Mouse (Mus musculus) cortical plate, adult 2 months (tissue): ENCODE results near the gene Fam120b. TPM values are rescaled to one million over a fixed set of nuclear protein-coding genes. Genes with fewer than 3 reads are reported as not detected.
"Not testable (repeated sequence)": the region's sequence is repeated elsewhere in the genome, so short reads cannot be mapped to it uniquely, and the experiment has no call there.

ENCODE experiments used
- H3K27ac ChIP-seq: fragments of 200-500 bp; 2 replicates; pipeline ENCODE4 v1.5.1; 2012; ENCODE audit warnings: low read length, control low read depth, inconsistent platforms; ENCODE audit not compliant: insufficient read depth
- H3K4me1 ChIP-seq: fragments of 200-500 bp; 2 replicates; pipeline ENCODE4 v1.6.1; 2011; ENCODE audit warnings: low read length; ENCODE audit not compliant: control insufficient read depth, insufficient read depth
- H3K4me3 ChIP-seq: fragments of 200-500 bp; 2 replicates; pipeline ENCODE4 v1.5.1; 2011; ENCODE audit warnings: mild to moderate bottlenecking, low read length, control low read depth; ENCODE audit not compliant: insufficient read depth
- CTCF ChIP-seq: fragments of 200-500 bp; IDR thresholded peaks from 2 replicates; pipeline ENCODE4 v1.5.1; 2011; ENCODE audit warnings: mild to moderate bottlenecking, control low read depth, low read length; ENCODE audit not compliant: insufficient read depth; ENCODE audit errors: extremely low read depth
- POLR2A ChIP-seq: fragments of 200-500 bp; IDR thresholded peaks from 2 replicates; pipeline ENCODE4 v1.6.1; 2011; ENCODE audit warnings: mild to moderate bottlenecking, low read length, control low read depth; ENCODE audit not compliant: insufficient read depth; ENCODE audit errors: extremely low read depth
- polyA plus RNA-seq: library from polyadenylated mRNA; depleted of rRNA; stranded (reverse); fragments of >200 nt; gene quantifications from 2 replicates; pipeline ENCODE4 v1.2.3, GENCODE M21; 2012

Fam120b gene
- polyA plus RNA-seq, 1 experiment: 29.3 TPM

DNA sequence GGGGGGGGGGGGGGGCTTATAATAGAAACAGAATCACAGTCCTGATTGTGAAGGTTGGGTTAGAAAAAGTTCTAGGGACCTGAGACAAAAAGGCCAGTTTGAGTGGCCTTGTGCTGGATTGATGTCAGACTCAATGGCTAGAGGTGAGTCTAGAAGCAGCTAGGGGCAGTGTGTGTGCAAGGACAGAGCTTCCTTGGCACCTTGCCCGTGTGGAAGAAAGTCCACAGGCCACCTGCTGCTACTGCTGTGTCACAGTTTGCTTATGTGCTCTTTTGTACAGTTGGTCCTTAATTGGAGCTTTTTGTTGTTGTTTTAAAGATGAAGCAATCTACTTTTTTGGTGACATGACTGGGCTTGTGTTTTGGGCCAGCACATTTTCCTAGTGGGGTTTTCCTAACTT, 33.9 kb downstream of the Fam120b start:
- Histone ChIP-seq H3K27ac (no peak overlapping the region), H3K4me1 (no peaks in the 10 kb centered on the region), H3K4me3 (no peak overlapping the region)
- TF ChIP-seq POLR2A: no peak
- TF ChIP-seq CTCF: no peak

DNA sequence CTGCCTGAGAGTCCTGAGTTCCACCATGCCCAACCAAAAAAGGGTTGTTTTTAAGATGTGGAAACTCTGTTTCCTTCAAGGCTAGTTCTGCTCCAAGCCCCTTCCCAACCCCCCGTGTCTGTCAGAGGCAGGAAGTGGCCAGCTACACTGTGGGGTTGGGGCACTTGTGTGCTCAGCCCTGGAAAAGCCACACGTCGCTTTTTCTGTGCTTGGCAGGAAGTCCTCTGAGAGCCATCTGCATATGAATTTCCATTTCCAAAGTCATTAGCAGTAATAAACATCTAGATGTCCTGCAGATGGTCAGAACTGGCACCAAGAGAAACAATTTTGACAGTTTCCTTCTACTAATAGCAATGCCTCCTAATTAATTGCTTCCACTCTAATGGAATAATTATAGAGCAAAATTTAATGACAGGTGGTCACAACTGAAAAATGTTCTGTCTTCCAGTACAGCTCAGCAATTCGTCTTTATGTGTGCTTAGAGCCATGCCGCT, 35.1 kb downstream of the Fam120b start:
- Histone ChIP-seq H3K4me1 (no peaks in the 10 kb centered on the region), H3K27ac (no peak overlapping the region), H3K4me3 (no peak overlapping the region)
- TF ChIP-seq POLR2A: no peak
- TF ChIP-seq CTCF: no peak

GRCm38 (mm10) chr17:15431551-15431950, 35.5 kb downstream of the Fam120b start:
- no peaks in the 10 kb centered on the region for H3K4me1 ChIP-seq
- no peak overlapping the region for H3K27ac ChIP-seq
- no peak for TF ChIP-seq CTCF
- no peak for TF ChIP-seq POLR2A
- no peak overlapping the region for H3K4me3 ChIP-seq

- Histone ChIP-seq H3K4me3 (no peak overlapping the region), H3K4me1 (no peaks in the 10 kb centered on the region), H3K27ac (no peak overlapping the region)
- no peak for TF ChIP-seq POLR2A
Measured at GRCm38 (mm10) chr17:15432036-15432435, 36.0 kb downstream of the Fam120b start.

DNA sequence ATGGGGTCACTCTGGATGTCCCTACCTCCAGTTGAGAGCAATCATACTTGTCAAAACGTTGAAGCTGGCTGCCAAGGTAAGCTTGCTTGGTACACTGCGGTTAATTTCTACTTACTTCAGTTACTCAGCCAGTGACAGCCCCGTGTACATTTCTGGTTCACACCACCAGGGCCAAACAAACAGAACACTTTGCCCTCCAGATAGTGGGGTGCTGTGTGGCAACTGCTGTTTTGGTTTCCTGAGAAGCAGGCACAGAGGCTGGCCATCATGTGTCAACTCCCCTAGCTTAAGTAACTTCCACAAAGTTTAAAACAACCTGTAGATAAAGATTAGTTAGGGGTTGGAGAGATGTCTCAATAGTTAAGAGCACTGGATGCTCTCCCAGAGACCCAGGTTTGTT, 38.7 kb downstream of the Fam120b start:
- H3K4me1 ChIP-seq: no peaks in the 10 kb centered on the region
- H3K4me3 ChIP-seq: no peak overlapping the region
- TF ChIP-seq CTCF (no peak), POLR2A (no peak)
- H3K27ac ChIP-seq: no peak overlapping the region

GRCm38 (mm10) chr17:15440067-15440462, 44.1 kb downstream of the Fam120b start:
- Histone ChIP-seq H3K27ac (no peak overlapping the region), H3K4me3 (no peak overlapping the region), H3K4me1 (peaks cover 2% of the 10 kb centered on the region; the same call in 1 of the 2 replicates)
- no peak for TF ChIP-seq CTCF
- TF ChIP-seq POLR2A: no peak

GRCm38 (mm10) chr17:15440463-15441121, 44.6 kb downstream of the Fam120b start:
- Histone ChIP-seq H3K4me1 (peaks cover 2% of the 10 kb centered on the region; the same call in 1 of the 2 replicates), H3K4me3 (no peak overlapping the region), H3K27ac (no peak overlapping the region)
- TF ChIP-seq POLR2A (no peak), CTCF (no peak)

DNA sequence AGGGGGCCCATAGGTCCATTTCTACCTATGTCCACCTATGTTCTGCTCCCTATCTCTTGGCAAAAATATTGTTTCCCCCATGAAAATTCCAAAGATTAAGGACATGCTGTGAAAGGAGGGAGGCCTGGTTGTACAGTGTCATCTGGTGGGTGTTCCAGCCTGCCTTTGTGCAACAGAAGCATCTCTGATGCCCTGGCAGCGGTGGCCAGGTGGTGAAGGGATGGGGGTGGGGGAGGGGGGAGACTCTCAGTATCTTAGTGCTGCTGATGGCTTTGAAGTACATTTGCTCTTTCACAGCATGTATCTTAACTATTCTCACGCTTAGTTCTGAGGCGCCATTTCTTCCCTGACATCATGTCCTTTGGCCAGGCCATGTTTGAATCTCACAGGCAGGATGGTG, 49.4 kb downstream of the Fam120b start:
- TF ChIP-seq CTCF (no peak), POLR2A (no peak)
- Histone ChIP-seq H3K4me1 (peaks cover 1% of the 10 kb centered on the region; the same call in 1 of the 2 replicates), H3K27ac (no peak overlapping the region), H3K4me3 (no peak overlapping the region)

DNA sequence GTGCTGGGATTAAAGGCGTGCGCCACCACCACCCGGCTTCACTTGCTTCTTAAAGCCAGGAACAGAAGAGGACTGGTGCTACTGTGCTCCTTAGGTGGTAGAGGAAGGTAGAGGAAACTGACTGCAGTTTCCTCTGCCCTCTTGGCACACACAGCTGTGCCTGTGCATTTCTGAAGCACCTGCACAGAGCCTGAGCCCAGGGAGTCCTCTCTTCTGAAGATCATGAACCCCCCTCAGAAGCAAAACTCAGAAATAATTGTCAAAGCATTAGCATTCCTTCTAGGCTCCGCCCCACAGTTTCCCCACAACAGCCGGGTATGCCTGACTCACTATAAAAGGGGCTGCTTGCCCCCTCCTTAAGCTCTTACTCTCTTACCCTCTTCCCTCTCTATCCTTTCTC, 51.8 kb downstream of the Fam120b start:
- H3K4me1 ChIP-seq: no peaks in the 10 kb centered on the region; the same call in 1 of the 2 replicates
- TF ChIP-seq POLR2A: no peak
- no peak for TF ChIP-seq CTCF
- no peak overlapping the region for H3K4me3 ChIP-seq

DNA sequence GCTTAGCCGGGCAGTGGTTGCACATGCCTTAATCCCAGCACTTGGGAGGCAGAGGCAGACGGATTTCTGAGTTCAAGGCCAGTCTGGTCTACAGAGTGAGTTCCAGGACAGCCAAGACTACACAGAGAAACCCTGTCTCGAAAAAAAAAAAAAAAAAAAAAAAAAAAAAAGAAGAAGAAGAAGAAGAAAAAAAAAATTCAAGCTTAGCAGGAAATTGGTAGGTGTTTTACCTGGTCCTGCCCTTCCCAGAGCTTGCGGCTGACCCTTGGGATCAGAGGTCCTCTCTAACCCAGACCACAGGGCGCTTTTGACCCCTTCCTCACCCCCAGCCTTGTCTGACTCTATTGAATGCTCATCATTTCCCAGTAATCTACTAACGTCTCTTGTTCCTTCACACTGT, 53.1 kb downstream of the Fam120b start:
- H3K4me1 ChIP-seq, H3K27ac ChIP-seq, H3K4me3 ChIP-seq: not testable (repeated sequence)

More for the DNA sequence above, 51.8 kb downstream of the Fam120b start:
- H3K27ac ChIP-seq: no peak overlapping the region

GRCm38 (mm10) chr17:15449606-15450005, 53.6 kb downstream of the Fam120b start:
- H3K4me1 ChIP-seq: no peaks in the 10 kb centered on the region
- H3K27ac ChIP-seq: no peak overlapping the region
- TF ChIP-seq CTCF: no peak
- TF ChIP-seq POLR2A: no peak
- H3K4me3 ChIP-seq: no peak overlapping the region
